Mouse (Mus musculus): ENCODE measurements around the gene Rasal2. TPM values are rescaled to one million over a fixed set of nuclear protein-coding genes. Genes with fewer than 3 reads are reported as not detected.
A peak's percentile ranks its signal among the peaks of the same experiment; 100 is the strongest.

Gene Rasal2
- total RNA-seq, 2 experiments from 2014 or later, result 2.0 to 2.3 TPM

DNA sequence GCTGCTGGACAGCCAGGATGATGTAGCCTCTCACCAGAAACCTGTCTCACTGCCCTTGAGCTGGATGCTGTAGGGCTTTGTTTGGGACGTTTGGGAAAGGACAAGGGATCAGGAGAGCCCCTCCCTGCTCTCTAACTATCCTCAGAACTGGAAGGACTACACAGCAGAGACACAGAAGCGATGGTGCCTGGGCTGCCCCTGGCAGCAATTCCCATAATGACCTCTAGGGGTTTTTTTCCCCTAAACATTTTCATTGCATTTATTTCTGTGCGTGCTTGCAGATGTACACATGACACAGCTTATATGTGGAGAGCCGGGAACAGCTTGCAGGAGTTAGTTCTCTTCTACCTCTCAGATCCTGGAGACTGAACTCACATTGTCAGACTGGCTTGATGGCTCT lies 320.3 kb downstream of the Rasal2 start:
- ATAC-seq (replicated peaks; ENCODE audit: poor library complexity, severe bottlenecking), result peak; percentile 50

DNA sequence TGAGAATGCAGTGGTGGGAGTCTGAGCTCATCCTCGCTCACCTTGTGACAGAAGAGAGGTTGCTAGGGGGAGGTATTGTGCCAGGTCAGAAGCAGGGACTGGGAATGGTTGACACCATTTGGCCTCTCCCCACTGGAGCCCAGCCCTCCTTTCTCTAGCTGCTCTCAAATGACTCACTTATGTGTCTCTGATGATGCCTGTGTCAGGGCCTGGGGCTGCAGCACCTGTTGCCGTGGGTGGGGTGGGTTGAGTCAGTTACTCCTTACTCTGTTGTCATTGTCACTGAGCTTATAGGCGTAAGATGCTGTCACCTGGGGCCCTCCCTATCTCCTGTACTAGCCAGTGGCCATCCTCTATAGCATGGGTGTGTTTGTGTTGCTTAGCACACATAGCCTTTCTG lies 321.6 kb downstream of the Rasal2 start:
- ATAC-seq (replicated peaks; ENCODE audit: poor library complexity, severe bottlenecking), result no peak

DNA sequence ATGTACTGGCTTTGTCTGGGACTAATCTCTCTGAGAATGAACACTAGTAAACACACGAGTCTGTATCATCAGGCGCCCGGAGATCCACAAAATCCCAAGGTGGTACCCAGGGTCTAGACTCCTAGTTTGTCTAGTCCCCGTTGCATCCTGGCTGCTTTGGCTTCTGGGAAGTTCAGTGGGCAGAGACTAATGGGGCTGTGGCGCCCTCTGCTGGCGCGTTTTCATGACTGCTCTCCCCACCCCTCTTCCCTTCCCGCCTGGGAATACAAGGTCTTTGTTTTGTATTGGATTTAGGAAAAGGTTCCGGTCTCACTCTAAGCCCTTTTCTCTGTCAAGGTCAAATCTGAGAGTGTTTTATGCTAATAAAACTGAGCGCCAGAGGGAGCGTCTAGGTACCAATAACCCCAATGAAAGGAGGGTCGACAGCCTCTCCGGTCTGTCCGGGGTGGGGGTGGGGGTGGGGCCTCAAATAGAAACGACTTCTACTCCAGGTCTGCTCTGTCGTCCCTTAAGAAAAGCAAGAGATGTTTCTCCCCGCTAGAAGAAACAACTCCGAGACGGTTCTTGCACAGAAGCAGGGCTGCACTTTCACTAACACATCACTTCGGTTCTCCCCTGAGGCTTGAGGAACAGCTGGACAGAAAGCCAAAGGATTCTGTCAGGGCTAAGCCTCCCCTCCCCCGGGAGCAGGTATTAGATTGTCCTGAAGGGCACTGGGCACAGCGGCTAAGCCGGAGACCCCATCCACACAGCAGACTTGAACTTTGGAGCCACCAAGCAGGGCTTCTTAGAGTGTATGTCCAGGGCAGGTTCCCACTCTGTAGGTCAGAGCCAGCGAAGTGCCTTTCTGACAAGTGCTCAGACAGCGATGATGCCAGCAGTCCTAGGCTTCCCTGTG lies 326.0 kb downstream of the Rasal2 start:
- ATAC-seq (replicated peaks; ENCODE audit: poor library complexity, severe bottlenecking), result peak; percentile 72

Other genes starting within 250 kb of the Rasal2 start
- 25.8 and 26.5 TPM in 2 replicates for gene Cryzl2, start 46.0 kb upstream of the Rasal2 start, total RNA-seq (2014; fragmentation: Nextera tagmentation)
- gene Cryzl2, start 46.0 kb upstream of the Rasal2 start, total RNA-seq (2017), result 10.6 and 18.9 TPM in 2 replicates
- 1.3 and 1.5 TPM in 2 replicates for gene Sec16b, start 94.1 kb upstream of the Rasal2 start, total RNA-seq (2014; fragmentation: Nextera tagmentation)
- gene Sec16b, start 94.1 kb upstream of the Rasal2 start, total RNA-seq (2017), result 0.15 and 0.60 TPM in 2 replicates